Mouse (Mus musculus) limb, embryonic 14.5 days (tissue): ENCODE measurements around the gene 4933405L10Rik. TPM values are rescaled to one million over a fixed set of nuclear protein-coding genes. Genes with fewer than 3 reads are reported as not detected.

Source experiments
- ATAC-seq: fragments of 200-750 bp; cut with Nextera tagmentation; 2 replicates; pipeline ENCODE4 v1.8.0; 2017; ENCODE audit warnings: low read depth, moderate number of reproducible peaks, moderate TSS enrichment; ENCODE audit not compliant: low FRiP score
- DNase-seq: peaks from one replicate; pipeline ENCODE4 v3.0.0-alpha.2; 2015; ENCODE audit warnings: low spot score
- H3K27ac ChIP-seq: fragments of 300-500 bp; sonication (generic); replicated peaks from 2 replicates; pipeline ENCODE4 v1.5.1; 2014; ENCODE audit warnings: low read depth, mild to moderate bottlenecking, low read length, moderate library complexity, mixed read lengths
- H3K27me3 ChIP-seq: fragments of 300-500 bp; sonication (generic); 2 replicates; pipeline ENCODE4 v1.6.1; 2014; ENCODE audit warnings: low read length, mixed read lengths; ENCODE audit not compliant: control insufficient read depth, insufficient read depth
- H3K36me3 ChIP-seq: fragments of 300-500 bp; sonication (generic); 2 replicates; pipeline ENCODE4 v1.6.1; 2014; ENCODE audit warnings: mild to moderate bottlenecking, low read length, moderate library complexity, mixed read lengths; ENCODE audit not compliant: control insufficient read depth, insufficient read depth
- H3K4me1 ChIP-seq: fragments of 300-500 bp; sonication (generic); 2 replicates; pipeline ENCODE4 v1.6.1; 2014; ENCODE audit warnings: antibody characterized with exemption, low read length, mixed read lengths; ENCODE audit not compliant: control insufficient read depth, insufficient read depth
- H3K4me2 ChIP-seq: fragments of 300-500 bp; sonication (generic); replicated peaks from 2 replicates; pipeline ENCODE4 v1.6.1; 2014; ENCODE audit warnings: low read depth, mild to moderate bottlenecking, low read length, moderate library complexity; ENCODE audit not compliant: severe bottlenecking
- H3K4me3 ChIP-seq: fragments of 300-500 bp; sonication (generic); replicated peaks from 2 replicates; pipeline ENCODE4 v1.5.1; 2014; ENCODE audit warnings: low read length
- H3K9ac ChIP-seq: fragments of 300-500 bp; sonication (generic); 2 replicates; pipeline ENCODE4 v1.6.1; 2014; ENCODE audit warnings: mild to moderate bottlenecking, low read depth, low read length, moderate library complexity; ENCODE audit not compliant: severe bottlenecking
- H3K9me3 ChIP-seq: fragments of 300-500 bp; sonication (generic); 2 replicates; pipeline ENCODE4 v1.6.1; 2016; ENCODE audit warnings: low read length; ENCODE audit not compliant: control insufficient read depth
- POLR2A ChIP-seq: fragments of 200-500 bp; IDR thresholded peaks from 2 replicates; pipeline ENCODE4 v1.8.0; 2012; ENCODE audit warnings: inconsistent platforms, mild to moderate bottlenecking, moderate library complexity, borderline replicate concordance; ENCODE audit not compliant: insufficient read depth, insufficient read length; ENCODE audit errors: extremely low read depth
- WGBS: fragments of 180-500 bp; shearing (Covaris S2); extraction: QIAGEN DNeasy Blood & Tissue Kit; methylation state at CpG from one replicate; pipeline ENCODE4 v1.1.7; 2014; 5-methylcytosine and 5-hydroxymethylcytosine counted together
- polyA plus RNA-seq, 2 experiments: library from polyadenylated mRNA; depleted of rRNA in 1 of 2; stranded (reverse) in 1 of 2; unstranded in 1 of 2; fragments of >200 nt; fragmentation: Nextera tagmentation in 1 of 2; extraction: Ambion mirVana in 1 of 2; gene quantifications; 2 replicates each; pipeline versions ENCODE4 v1.2.1 to v1.2.3; 2012 to 2014

4933405L10Rik gene
- polyA plus RNA-seq, 2 experiments: 0.29 TPM; not detected in 1

DNA sequence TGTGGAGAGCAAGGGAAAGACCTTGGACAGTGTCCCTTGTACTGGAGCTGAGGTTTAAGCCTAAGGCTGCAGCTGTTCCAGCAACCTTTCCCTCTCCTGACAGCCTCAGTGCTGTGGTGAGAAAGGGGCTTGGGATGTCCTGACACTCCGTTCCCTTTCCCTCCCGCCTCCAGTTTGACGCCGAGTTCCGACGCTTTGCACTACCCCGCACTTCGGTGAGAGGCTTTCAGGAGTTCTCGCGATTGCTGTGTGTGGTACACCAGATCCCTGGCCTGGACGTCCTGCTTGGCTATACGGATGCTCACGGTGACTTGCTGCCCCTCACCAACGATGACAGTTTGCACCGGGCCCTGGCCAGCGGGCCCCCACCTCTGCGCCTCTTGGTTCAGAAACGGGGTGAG, 5.5 kb upstream of the 4933405L10Rik start:
- no peak for DNase-seq
- TF ChIP-seq POLR2A: no peak
- no peak overlapping the region for H3K27ac ChIP-seq

DNA sequence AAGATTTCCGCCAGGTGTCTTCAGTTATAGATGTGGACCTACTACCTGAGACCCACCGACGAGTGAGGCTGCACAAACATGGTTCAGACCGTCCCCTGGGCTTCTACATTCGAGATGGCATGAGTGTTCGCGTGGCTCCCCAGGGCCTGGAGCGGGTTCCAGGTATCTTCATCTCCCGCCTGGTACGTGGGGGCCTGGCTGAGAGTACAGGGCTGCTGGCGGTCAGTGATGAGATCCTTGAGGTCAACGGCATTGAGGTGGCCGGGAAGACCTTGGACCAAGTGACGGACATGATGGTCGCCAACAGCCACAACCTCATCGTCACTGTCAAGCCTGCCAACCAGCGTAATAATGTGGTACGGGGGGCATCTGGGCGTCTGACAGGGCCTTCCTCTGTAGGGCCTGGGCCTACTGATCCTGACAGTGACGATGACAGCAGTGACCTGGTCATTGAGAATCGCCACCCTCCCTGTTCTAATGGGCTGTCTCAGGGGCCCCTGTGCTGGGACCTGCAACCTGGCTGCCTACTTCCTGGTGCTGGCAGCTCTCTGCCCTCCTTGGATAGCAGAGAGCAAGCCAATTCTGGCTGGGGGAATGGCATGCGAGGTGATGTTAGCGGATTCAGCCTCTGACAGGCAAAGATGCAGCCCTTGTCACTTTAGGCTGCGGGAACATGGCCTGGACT, 4.6 kb upstream of the 4933405L10Rik start:
- Histone ChIP-seq H3K27ac (no peak overlapping the region), H3K4me2 (no peak overlapping the region), H3K36me3 (peaks cover 26% of the 10 kb centered on the region), H3K9me3 (no peaks in the 10 kb centered on the region), H3K4me3 (no peak overlapping the region), H3K9ac (no peak overlapping the region), H3K4me1 (peaks cover 15% of the 10 kb centered on the region; the same call in 1 of the 2 replicates), H3K27me3 (no peaks in the 10 kb centered on the region)
- ATAC-seq (no peak), DNase-seq (no peak)
- WGBS: 89% methylated on average over 24 of the region's 24 CpGs
- TF ChIP-seq POLR2A: no peak

More for the DNA sequence above, 5.5 kb upstream of the 4933405L10Rik start:
- H3K9ac ChIP-seq: peak overlapping the region; percentile 40
- H3K4me2 ChIP-seq: peak overlapping the region; percentile 74
- H3K4me3 ChIP-seq: peak overlapping the region; percentile 63
- H3K27me3 ChIP-seq: no peaks in the 10 kb centered on the region
- WGBS: 41% methylated on average over 18 of the region's 18 CpGs
- no peak for ATAC-seq
- peaks cover 35% of the 10 kb centered on the region for H3K36me3 ChIP-seq
- H3K9me3 ChIP-seq: no peaks in the 10 kb centered on the region
- peaks cover 14% of the 10 kb centered on the region; the same call in 1 of the 2 replicates for H3K4me1 ChIP-seq

DNA sequence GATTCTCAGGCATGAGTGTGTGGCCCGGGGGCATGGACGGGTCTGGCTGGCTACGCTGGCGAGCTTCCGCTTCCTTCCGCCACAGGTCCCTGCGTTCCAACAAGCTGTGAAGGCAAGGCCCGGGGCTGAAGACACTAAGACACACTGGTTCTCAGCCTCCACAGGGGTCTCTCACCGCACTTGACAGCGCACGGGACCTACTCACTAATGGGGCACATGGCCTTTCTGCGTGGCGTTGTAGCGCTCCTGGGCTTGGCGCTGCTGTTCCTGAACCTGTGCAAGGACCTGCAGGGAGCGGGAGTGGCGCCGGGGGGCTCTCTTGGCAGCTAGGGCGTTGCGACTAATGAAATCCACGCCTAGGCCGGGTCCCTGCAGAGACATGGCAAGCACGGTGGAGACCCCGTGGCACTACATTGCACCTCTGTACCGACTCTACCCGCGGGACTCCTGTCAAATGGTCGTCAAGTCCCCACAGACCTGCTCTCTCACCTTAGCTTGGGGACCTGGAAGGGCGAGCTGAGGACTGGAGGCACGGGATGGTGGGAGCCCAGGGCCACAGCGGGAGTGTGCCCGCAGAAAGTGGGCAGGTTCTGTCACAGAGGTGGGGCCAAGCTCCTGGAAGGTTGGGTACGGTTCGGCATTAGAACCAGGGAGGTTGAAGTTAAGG, 3.2 kb upstream of the 4933405L10Rik start:
- peaks cover 16% of the 10 kb centered on the region for H3K36me3 ChIP-seq
- ATAC-seq (no peak), DNase-seq (no peak)
- no peak for TF ChIP-seq POLR2A
- peaks cover 15% of the 10 kb centered on the region; the same call in 1 of the 2 replicates for H3K4me1 ChIP-seq
- 91% methylated on average over 33 of the region's 34 CpGs for WGBS
- H3K9ac ChIP-seq: no peak overlapping the region
- H3K4me2 ChIP-seq: no peak overlapping the region
- H3K27me3 ChIP-seq: no peaks in the 10 kb centered on the region
- no peak overlapping the region for H3K27ac ChIP-seq
- no peak overlapping the region for H3K4me3 ChIP-seq
- H3K9me3 ChIP-seq: no peaks in the 10 kb centered on the region

DNA sequence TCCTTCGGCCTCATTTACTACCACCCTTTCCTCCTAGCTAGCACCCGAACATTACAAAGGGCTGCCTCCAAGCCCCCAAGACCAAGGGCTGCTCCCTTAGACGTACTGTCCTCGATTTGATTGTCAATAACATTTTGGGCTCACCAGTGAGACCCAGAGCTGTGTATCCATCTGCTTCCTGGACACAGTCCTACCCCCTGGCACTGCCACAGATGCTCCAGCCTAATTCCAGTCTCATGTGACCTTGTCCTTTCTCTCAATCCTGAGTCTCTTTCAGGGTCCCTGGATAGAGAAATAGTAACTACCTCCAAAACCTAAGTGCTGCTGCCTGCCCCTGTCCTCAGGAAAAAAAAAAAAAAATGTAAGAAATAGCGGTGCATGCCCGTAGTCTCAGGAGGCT, 2.5 kb upstream of the 4933405L10Rik start:
- Histone ChIP-seq H3K36me3 (peaks cover 16% of the 10 kb centered on the region), H3K4me1 (peaks cover 15% of the 10 kb centered on the region; the same call in 1 of the 2 replicates), H3K9ac (no peak overlapping the region), H3K27me3 (no peaks in the 10 kb centered on the region), H3K27ac (no peak overlapping the region), H3K4me3 (no peak overlapping the region), H3K9me3 (no peaks in the 10 kb centered on the region), H3K4me2 (no peak overlapping the region)
- WGBS: 87% methylated on average over 6 of the region's 6 CpGs
- no peak for ATAC-seq
- no peak for TF ChIP-seq POLR2A
- DNase-seq: no peak

DNA sequence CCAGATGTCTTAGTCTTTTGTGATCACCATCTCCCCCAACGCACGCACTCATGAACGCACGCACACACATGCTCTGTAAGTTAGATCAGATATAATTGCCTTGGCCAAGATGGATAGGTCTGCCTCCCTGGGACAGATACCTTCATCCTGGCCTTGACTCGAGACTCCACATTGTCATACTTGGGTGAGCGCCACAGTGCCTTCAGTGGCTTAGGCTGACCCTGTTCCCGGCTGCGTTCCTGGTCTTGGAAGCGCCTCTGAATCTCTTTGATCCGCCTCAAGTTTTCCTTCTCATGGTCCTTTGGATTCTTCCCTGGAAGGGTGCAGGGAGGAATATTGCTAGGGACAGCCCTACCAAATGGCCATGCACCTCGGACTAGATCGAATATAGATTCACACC, 1.0 kb upstream of the 4933405L10Rik start:
- DNase-seq (no peak), ATAC-seq (no peak)
- Histone ChIP-seq H3K27ac (no peak overlapping the region), H3K9ac (no peak overlapping the region), H3K4me3 (no peak overlapping the region), H3K4me1 (peaks cover 15% of the 10 kb centered on the region; the same call in 1 of the 2 replicates), H3K36me3 (peaks cover 16% of the 10 kb centered on the region), H3K9me3 (no peaks in the 10 kb centered on the region), H3K27me3 (no peaks in the 10 kb centered on the region), H3K4me2 (peak overlapping the region; percentile 61; the same call in 1 of the 2 replicates)
- no peak for TF ChIP-seq POLR2A
- 80% methylated on average over 12 of the region's 12 CpGs for WGBS
